In genomic region chr11:104607491-104608245, GRCm38 (mm10) we compare ENCODE assay signal across 8 mouse cellular contexts. TPM values are rescaled to one million over a fixed set of nuclear protein-coding genes. Genes with fewer than 3 reads are reported as not detected.
DNase-seq lines count a peak whose midpoint lies in the region; ATAC-seq and TF ChIP-seq lines count a peak whose summit lies in the region.

TSS of gene Itgb3 (plus strand) at chr11:104608000.

- peak within 1 kb of the TSS; percentile 98 for H3K4me2 ChIP-seq in heart, embryonic 15.5 days
- peak within 1 kb of the TSS; percentile 88 for H3K4me2 ChIP-seq in neural tube, embryonic 13.5 days

- DNase-seq in CD4-positive, CD25-positive, alpha-beta regulatory T cell, adult 2 months (ENCODE audit: low read depth, low spot score) = peak; percentile 84
- DNase-seq in forebrain, embryonic 10.5 days (ENCODE audit: extremely low spot score, low spot score) = peak; percentile 79
- peak; percentile 86 for DNase-seq in kidney, postnatal 10 days
- peak; percentile 81 to 85 for DNase-seq in lung, adult 18-20 months
- peak; percentile 46 for DNase-seq in testis, postnatal 14 days (ENCODE audit: low spot score)

- under 1% methylated on average over 51 of the region's 51 CpGs for whole genome bisulfite sequencing in bone marrow, adult 2 months
- 1% methylated on average over 44 of the region's 51 CpGs for WGBS in forebrain, embryonic 10.5 days
- under 1% methylated on average over 42 of the region's 51 CpGs for WGBS in heart, embryonic 15.5 days
- under 1% methylated on average over 39 of the region's 51 CpGs for WGBS in neural tube, embryonic 13.5 days

- peak within 1 kb of the TSS; percentile 85 for H3K27ac ChIP-seq in bone marrow, adult 2 months (ENCODE audit: control insufficient read depth, insufficient read depth, low read depth, low read length, poor library complexity)
- H3K27ac ChIP-seq in forebrain, embryonic 10.5 days = peak within 1 kb of the TSS; percentile 74
- H3K27ac ChIP-seq in heart, embryonic 15.5 days = peak within 1 kb of the TSS; percentile 36; the same call in 1 of the 2 replicates
- H3K27ac ChIP-seq in neural tube, embryonic 13.5 days (replicated peaks) = no peak within 1 kb of the TSS

- peak within 1 kb of the TSS; percentile 72 for H3K9ac ChIP-seq in heart, embryonic 15.5 days
- peak within 1 kb of the TSS; percentile 73 for H3K9ac ChIP-seq in neural tube, embryonic 13.5 days

- H3K27me3 ChIP-seq in forebrain, embryonic 10.5 days (ENCODE audit: poor library complexity, severe bottlenecking) = peaks cover 82% of the 10 kb centered on the region
- H3K27me3 ChIP-seq in heart, embryonic 15.5 days = 0 out of 2 replicates have a peak, but pooled peaks cover 2% of the 10 kb centered on the region
- peaks cover 48% of the 10 kb centered on the region for H3K27me3 ChIP-seq in neural tube, embryonic 13.5 days

- no peaks in the 10 kb centered on the region for H3K9me3 ChIP-seq in forebrain, embryonic 10.5 days
- no peaks in the 10 kb centered on the region for H3K9me3 ChIP-seq in heart, embryonic 15.5 days (replicated peaks)
- H3K9me3 ChIP-seq in neural tube, embryonic 13.5 days = no peaks in the 10 kb centered on the region

- peak; percentile 42; the same call in 1 of the 2 replicates for TF ChIP-seq CTCF in bone marrow, adult 2 months (IDR thresholded peaks at IDR 0.05; ENCODE audit: control insufficient read depth, insufficient read depth, low read length)

- H3K4me3 ChIP-seq in bone marrow, adult 2 months (replicated peaks; ENCODE audit: control insufficient read depth, low read depth, low read length) = peak within 1 kb of the TSS; percentile 81
- peak within 1 kb of the TSS; percentile 70 for H3K4me3 ChIP-seq in forebrain, embryonic 10.5 days
- peak within 1 kb of the TSS; percentile 67 for H3K4me3 ChIP-seq in heart, embryonic 15.5 days
- peak within 1 kb of the TSS; percentile 57 for H3K4me3 ChIP-seq in neural tube, embryonic 13.5 days

- peak; percentile 28; the same call in 1 of the 2 replicates for TF ChIP-seq POLR2A in bone marrow, adult 2 months (IDR thresholded peaks at IDR 0.05; ENCODE audit: borderline replicate concordance, control insufficient read depth, low read depth, low read length)

- peak; percentile 87 for ATAC-seq in heart, embryonic 15.5 days (replicated peaks; ENCODE audit: insufficient number of reproducible peaks, insufficient read depth, low FRiP score, low read depth)
- peak; percentile 94 for ATAC-seq in neural tube, embryonic 13.5 days (ENCODE audit: low read depth)

- peaks cover 7% of the 10 kb centered on the region for H3K4me1 ChIP-seq in bone marrow, adult 2 months (ENCODE audit: control insufficient read depth, insufficient read depth, low read length)
- H3K4me1 ChIP-seq in forebrain, embryonic 10.5 days = peaks cover 30% of the 10 kb centered on the region
- H3K4me1 ChIP-seq in heart, embryonic 15.5 days (replicated peaks) = peaks cover 9% of the 10 kb centered on the region
- H3K4me1 ChIP-seq in neural tube, embryonic 13.5 days (replicated peaks) = peaks cover 13% of the 10 kb centered on the region; the same call in 1 of the 2 replicates

- no peaks in the 10 kb centered on the region for H3K36me3 ChIP-seq in forebrain, embryonic 10.5 days (replicated peaks)
- no peaks in the 10 kb centered on the region for H3K36me3 ChIP-seq in heart, embryonic 15.5 days
- no peaks in the 10 kb centered on the region for H3K36me3 ChIP-seq in neural tube, embryonic 13.5 days

RNA-seq across cellular contexts. Expression of gene Itgb3, which starts in this region (rescaled TPM):
- 84.3 and 141 TPM in 2 replicates for polyA plus RNA-seq in bone marrow, adult 2 months (2011; ENCODE audit: insufficient read depth, insufficient read length, low replicate concordance, missing spikeins)
- 3.7 and 3.8 TPM in 2 replicates for polyA plus RNA-seq in forebrain, embryonic 10.5 days (2016; fragmentation: Nextera tagmentation; extraction: Ambion mirVana)
- 3.7 and 5.4 TPM in 2 replicates for polyA plus RNA-seq in heart, embryonic 15.5 days (2015; fragmentation: Nextera tagmentation; extraction: Ambion mirVana)
- polyA plus RNA-seq in neural tube, embryonic 13.5 days (2015; fragmentation: Nextera tagmentation; extraction: Ambion mirVana) = 2.9 and 3.1 TPM in 2 replicates

Comparison
In these comparisons a context has a peak if more than half of its experiments do, and no peak if none do; other contexts are left out.
1. RNA of gene Itgb3 (polyA plus RNA-seq): 84.3 to 141 TPM in bone marrow, adult 2 months; 3.7 to 5.4 TPM in heart, embryonic 15.5 days, 3.7 to 3.8 TPM in forebrain, embryonic 10.5 days and 2.9 to 3.1 TPM in neural tube, embryonic 13.5 days; every median in the first group is over 10 times any median in the second.
2. Peak in every context shown above with its lines, with median percentiles within 50 percentile points of each other: DNase-seq and H3K4me3 ChIP-seq.